Mouse (Mus musculus) G1E (cell line): Measurements from ENCODE around the gene Slc25a13.

Experiments used
- CTCF ChIP-seq: IDR thresholded peaks from 2 replicates; pipeline ENCODE4 v1.5.1; 2012; ENCODE audit warnings: low read depth, low read length, inconsistent platforms, mixed read lengths
- GATA1 ChIP-seq: IDR thresholded peaks from 2 replicates; pipeline ENCODE4 v1.6.1; 2012; ENCODE audit warnings: borderline replicate concordance, low read length, inconsistent platforms, mixed read lengths
- POLR2AphosphoS5 ChIP-seq: IDR thresholded peaks from 2 replicates; pipeline ENCODE4 v1.6.1; 2012; ENCODE audit warnings: low read depth, low read length, inconsistent platforms; ENCODE audit not compliant: insufficient replicate concordance
- TAL1 ChIP-seq: conservative IDR thresholded peaks from 2 replicates; pipeline ENCODE4 v1.6.1; 2012; ENCODE audit warnings: low read depth, low read length, inconsistent platforms, mixed read lengths

GRCm38 (mm10) chr6:6193906-6194305 is 23.1 kb downstream of the Slc25a13 start:
- TF ChIP-seq CTCF (no peak), TAL1 (no peak), GATA1 (no peak), POLR2AphosphoS5 (no peak)
